Mouse (Mus musculus) C2C12 (cell line): ENCODE results near the gene Btaf1.

Source experiments
- CTCF ChIP-seq: IDR thresholded peaks from one replicate; pipeline ENCODE4 v1.5.1; 2011; ENCODE audit not compliant: control insufficient read depth, insufficient read depth, insufficient read length
- MAX ChIP-seq: IDR thresholded peaks from one replicate; pipeline ENCODE4 v1.6.1; 2011; ENCODE audit warnings: mild to moderate bottlenecking, control low read depth

GRCm38 (mm10) chr19:37029771-37030170, 103.9 kb downstream of the Btaf1 start:
- TF ChIP-seq CTCF (no peak), MAX (no peak)
